Mouse (Mus musculus) gastrocnemius, adult 2 months (tissue): ENCODE data around the gene Psmb9. TPM values are rescaled to one million over a fixed set of nuclear protein-coding genes. Genes with fewer than 3 reads are reported as not detected.
A peak's percentile ranks its signal among the peaks of the same experiment; 100 is the strongest.

Source experiments
- DNase-seq: peaks from one replicate; pipeline ENCODE4 v3.0.0; 2022
- H3K27ac ChIP-seq: fragments of 200-600 bp; 2 replicates; pipeline ENCODE4 v1.8.1; 2022; ENCODE audit warnings: mild to moderate bottlenecking
- H3K4me3 ChIP-seq: fragments of 200-600 bp; 2 replicates; pipeline ENCODE4 v1.8.1; 2022; ENCODE audit warnings: mild to moderate bottlenecking, moderate library complexity
- CTCF ChIP-seq: fragments of 200-600 bp; IDR thresholded peaks from 2 replicates; pipeline ENCODE4 v1.8.1; 2022; ENCODE audit warnings: antibody characterized with exemption, mild to moderate bottlenecking, moderate library complexity
- intact Hi-C: fragments of 180-260 bp; cut with DNase I; formaldehyde crosslinking; loops from one replicate; pipeline ENCODE4 v1.15.1; 2025
- total RNA-seq, 2 experiments: library from RNA; stranded (reverse); gene quantifications; 2 replicates each; pipeline ENCODE4 v1.2.3; 2021

The Psmb9 gene
- total RNA-seq, 2 experiments from 2014 or later: 1.4 to 1.7 TPM

DNA sequence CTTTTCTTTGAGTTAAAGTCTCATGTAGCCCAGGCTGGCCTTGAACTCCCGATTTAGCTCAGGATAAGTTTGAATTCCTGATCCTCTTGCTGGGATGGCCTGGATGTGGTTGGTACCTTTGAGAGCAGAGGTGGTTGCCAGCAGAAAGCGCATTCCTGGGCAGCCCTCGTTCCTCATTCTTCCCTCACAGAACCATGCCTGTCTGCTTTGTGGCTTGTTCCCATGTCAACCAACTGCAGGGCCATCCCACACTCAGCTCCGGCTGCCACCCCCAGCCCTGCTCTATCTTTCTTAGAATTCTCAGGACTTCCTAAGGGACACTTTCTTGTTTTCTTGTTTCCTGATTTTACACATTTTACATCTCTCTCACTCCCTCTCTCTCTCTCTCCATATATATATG is 46.1 kb downstream of the Psmb9 start:
- H3K27ac ChIP-seq: no peak overlapping the region
- H3K4me3 ChIP-seq: no peak overlapping the region
- TF ChIP-seq CTCF: no peak
- intact Hi-C loops: no loop called here
- DNase-seq: no peak

DNA sequence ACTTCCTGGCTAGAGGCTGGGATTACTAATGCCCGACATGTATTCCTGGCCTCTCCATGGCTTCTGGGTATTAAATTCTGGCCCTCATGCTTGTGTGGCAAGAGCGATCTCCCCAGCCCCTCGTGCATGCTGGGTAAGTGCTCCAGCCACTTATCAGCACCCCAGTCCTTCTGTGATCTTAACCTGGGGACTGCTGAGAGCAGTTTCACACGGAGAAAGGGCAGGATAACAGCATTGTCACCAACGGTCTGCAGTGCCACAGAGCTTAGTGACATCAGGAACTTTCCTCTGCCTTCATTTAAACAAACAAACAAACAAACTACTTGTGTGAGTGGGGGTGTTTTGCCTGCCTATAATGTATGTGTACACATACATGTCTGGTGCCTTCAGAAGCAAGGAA is 47.3 kb downstream of the Psmb9 start:
- DNase-seq: no peak
- intact Hi-C loops: no loop called here
- no peak for TF ChIP-seq CTCF
- no peak overlapping the region for H3K4me3 ChIP-seq
- no peak overlapping the region for H3K27ac ChIP-seq

DNA sequence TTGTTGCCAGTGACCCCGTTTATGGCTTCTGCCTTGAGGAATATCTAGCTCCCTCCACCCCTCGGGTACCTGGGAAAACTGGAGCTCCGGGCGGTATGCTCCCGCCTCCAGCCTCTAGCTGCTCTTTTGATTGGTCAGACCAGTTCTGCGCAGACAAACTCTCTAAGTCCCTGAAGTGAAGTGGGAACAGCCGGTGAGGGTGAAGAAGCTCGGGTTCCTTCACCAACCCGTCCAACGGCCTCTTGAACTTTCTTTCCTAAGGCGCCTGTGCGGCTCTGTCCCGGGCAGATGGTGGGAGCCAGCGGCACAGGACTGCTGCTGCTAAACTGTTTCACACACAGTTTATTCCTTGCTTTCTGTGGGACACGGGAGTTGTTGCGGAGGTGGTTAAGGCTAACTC is 48.1 kb downstream of the Psmb9 start:
- intact Hi-C loops: no loop called here
- DNase-seq: peak; percentile 65
- no peak for TF ChIP-seq CTCF
- Histone ChIP-seq H3K4me3 (peak overlapping the region; percentile 61), H3K27ac (peak overlapping the region; percentile 52)

GRCm38 (mm10) chr17:34138655-34139054 is 48.9 kb downstream of the Psmb9 start:
- no peak for DNase-seq
- no peak overlapping the region for H3K4me3 ChIP-seq
- intact Hi-C loops: no loop called here
- TF ChIP-seq CTCF: no peak
- no peak overlapping the region; the same call in 1 of the 2 replicates for H3K27ac ChIP-seq

DNA sequence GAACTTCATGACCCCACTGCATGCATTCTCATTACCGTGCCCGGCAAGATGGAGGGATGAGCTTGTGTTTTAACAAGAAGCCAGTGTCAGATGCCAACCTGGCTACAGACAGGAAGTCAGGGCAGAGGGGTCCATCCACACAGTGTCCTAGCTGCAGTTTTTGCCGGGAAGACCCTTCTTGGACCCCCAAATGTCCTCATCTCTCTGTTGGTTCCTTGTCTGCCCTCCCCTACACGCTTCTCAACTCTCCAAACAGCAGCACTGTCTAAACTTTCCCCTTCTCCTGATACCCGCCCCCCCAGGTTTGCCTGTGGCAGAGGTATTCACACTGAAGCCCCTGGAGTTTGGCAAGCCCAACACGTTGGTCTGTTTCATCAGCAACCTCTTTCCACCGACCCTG is 50.0 kb downstream of the Psmb9 start:
- intact Hi-C loops: no loop called here
- Histone ChIP-seq H3K27ac (no peak overlapping the region), H3K4me3 (no peak overlapping the region)
- DNase-seq: no peak
- no peak for TF ChIP-seq CTCF

DNA sequence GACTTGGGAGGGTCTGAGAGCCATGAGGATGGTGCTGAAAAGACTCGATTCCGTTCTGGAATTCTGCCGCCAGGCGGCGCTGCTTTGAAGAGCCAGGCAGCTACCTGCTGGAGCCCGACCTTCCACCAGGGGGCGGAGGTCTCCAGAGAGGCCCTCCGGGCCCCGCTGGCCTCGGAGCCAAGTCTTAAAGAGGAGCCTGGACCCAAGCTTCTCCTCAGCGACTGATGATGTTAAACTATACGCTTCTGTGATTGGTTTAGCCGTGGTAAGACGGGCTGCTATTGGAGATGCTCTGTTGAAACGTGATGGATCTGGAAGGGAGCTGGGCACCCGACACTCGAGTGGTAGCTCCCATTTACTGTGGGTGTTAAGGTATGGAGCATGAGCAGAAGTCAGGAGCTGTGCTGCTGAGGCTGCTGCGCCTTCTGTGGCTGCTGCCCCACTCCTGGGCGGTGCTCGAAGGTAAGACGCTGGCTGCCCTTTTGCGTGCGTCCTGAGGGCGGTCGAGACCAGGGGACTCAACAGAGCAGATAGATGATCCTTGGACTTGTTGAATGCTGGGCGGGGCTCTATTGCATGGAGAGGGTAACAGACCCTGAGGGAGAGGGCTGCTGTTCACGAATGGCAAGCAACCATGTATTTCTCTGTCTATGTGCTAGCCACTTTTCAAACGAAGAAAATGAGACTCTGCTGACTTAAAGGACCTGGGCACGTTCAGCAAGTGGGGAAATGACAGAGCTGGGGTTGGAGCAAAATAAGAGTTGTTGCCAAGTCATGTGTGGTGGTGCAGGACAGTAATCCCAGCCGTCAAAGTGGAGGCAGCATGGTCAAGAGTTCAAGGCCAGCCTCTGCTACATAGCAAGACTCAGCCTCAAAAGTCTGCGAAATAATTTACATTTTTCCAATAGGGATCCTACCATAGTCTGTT is 52.0 kb downstream of the Psmb9 start:
- H3K27ac ChIP-seq: peak overlapping the region; percentile 44
- peak; percentile 98 for DNase-seq
- peak overlapping the region; percentile 74 for H3K4me3 ChIP-seq
- intact Hi-C loops: loop anchor here (2.0 kb wide), 1 partner anchor 33 kb away; no protein-coding TSS in a partner anchor
- no peak for TF ChIP-seq CTCF

DNA sequence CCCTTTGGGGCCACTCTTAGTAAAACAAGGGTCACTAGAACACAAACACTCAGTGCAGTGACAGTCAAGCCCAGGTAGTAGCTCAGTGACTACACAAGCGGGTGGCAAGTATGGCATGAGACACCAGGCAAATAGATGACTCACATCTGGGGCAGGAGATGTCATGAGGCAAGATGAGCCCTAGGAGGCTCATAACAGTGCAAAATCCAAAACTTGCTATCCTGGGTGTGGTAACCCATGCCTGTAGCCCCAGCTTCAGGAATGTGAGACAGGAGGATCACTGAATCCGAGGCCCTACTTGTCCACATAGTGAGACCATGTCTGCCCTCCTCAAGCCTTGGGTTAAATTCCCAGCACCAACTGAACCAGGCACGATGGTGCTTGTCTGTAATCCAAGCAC is 53.1 kb downstream of the Psmb9 start:
- no peak overlapping the region for H3K4me3 ChIP-seq
- intact Hi-C loops: loop anchor here (2.0 kb wide), 1 partner anchor 34 kb away; no protein-coding TSS in a partner anchor
- no peak for DNase-seq
- no peak for TF ChIP-seq CTCF
- H3K27ac ChIP-seq: no peak overlapping the region

- Histone ChIP-seq H3K27ac (no peak overlapping the region), H3K4me3 (no peak overlapping the region)
- peak; percentile 18; the same call in 1 of the 2 replicates for TF ChIP-seq CTCF
- intact Hi-C loops: loop anchor here (2.0 kb wide), 1 partner anchor 30 kb away; no protein-coding TSS in a partner anchor
- no peak for DNase-seq
Observed at GRCm38 (mm10) chr17:34133289-34133688, 54.3 kb downstream of the Psmb9 start.

Other genes with a start within 250 kb of the Psmb9 start
- 10 to 100 TPM; 51.2 to 67.6 TPM for gene Pfdn6, start 247.4 kb downstream of the Psmb9 start, total RNA-seq
- 1 to 10 TPM; 8.6 to 8.8 TPM for gene Wdr46, start 247.1 kb downstream of the Psmb9 start, total RNA-seq
- 1 to 10 TPM; 1.3 to 1.4 TPM for gene B3galt4, start 236.3 kb downstream of the Psmb9 start, total RNA-seq
- 10 to 100 TPM; 31.7 to 33.4 TPM for gene Vps52, start 232.0 kb downstream of the Psmb9 start, total RNA-seq
- gene Rps18, start 231.8 kb downstream of the Psmb9 start, total RNA-seq: 100 to 1,000 TPM; 364 to 443 TPM
- 10 to 100 TPM; 28.2 to 41.1 TPM for gene H2-K1, start 187.4 kb downstream of the Psmb9 start, total RNA-seq
- 10 to 100 TPM; 11.6 to 12.8 TPM for gene Ring1, start 163.1 kb downstream of the Psmb9 start, total RNA-seq
- gene H2-Ke6, start 159.7 kb downstream of the Psmb9 start, total RNA-seq: 10 to 100 TPM; 69.9 to 82.3 TPM
- 10 to 100 TPM; 44.6 to 49.5 TPM for gene Slc39a7, start 156.1 kb downstream of the Psmb9 start, total RNA-seq
- gene Rxrb, start 156.0 kb downstream of the Psmb9 start, total RNA-seq: 10 to 100 TPM; 40.5 to 41.7 TPM
- 1 to 10 TPM; 3.0 to 9.6 TPM for gene Col11a2, start 148.3 kb downstream of the Psmb9 start, total RNA-seq
- not detected for gene H2-Oa, start 95.4 kb downstream of the Psmb9 start, total RNA-seq
- gene H2-DMa, start 68.2 kb downstream of the Psmb9 start, total RNA-seq: 1 to 10 TPM; 3.0 to 3.1 TPM
- 10 to 100 TPM; 70.3 to 88.9 TPM for gene Brd2, start 65.1 kb downstream of the Psmb9 start, total RNA-seq
- under 1 TPM; 0.46 to 0.47 TPM for gene H2-DMb2, start 44.5 kb downstream of the Psmb9 start, total RNA-seq
- under 1 TPM; 0.38 to 0.61 TPM for gene H2-DMb1, start 34.7 kb downstream of the Psmb9 start, total RNA-seq
- gene Tap1, start 211 bp downstream of the Psmb9 start, total RNA-seq: 1 to 10 TPM in 1 of 2 experiments, under 1 TPM in 1; 0.74 to 1.5 TPM
- gene Psmb8, start 10.0 kb upstream of the Psmb9 start, total RNA-seq: 1 to 10 TPM; 2.2 to 3.4 TPM
- 1 to 10 TPM; 4.9 to 7.5 TPM for gene Tap2, start 15.8 kb upstream of the Psmb9 start, total RNA-seq
- under 1 TPM in 1 of 2 experiments, not detected in 1; 0.11 TPM for gene H2-Ob, start 51.1 kb upstream of the Psmb9 start, total RNA-seq
- 1 to 10 TPM; 3.1 to 4.7 TPM for gene H2-Ab1, start 69.9 kb upstream of the Psmb9 start, total RNA-seq
- 1 to 10 TPM; 5.3 to 6.0 TPM for gene H2-Aa, start 100.1 kb upstream of the Psmb9 start, total RNA-seq
- gene H2-Eb1, start 118.1 kb upstream of the Psmb9 start, total RNA-seq: 1 to 10 TPM; 3.4 to 4.9 TPM
- not detected for gene H2-Eb2, start 137.9 kb upstream of the Psmb9 start, total RNA-seq
- gene Btnl2, start 167.1 kb upstream of the Psmb9 start, total RNA-seq: under 1 TPM; 0.18 to 0.20 TPM
- not detected for gene Btnl1, start 189.4 kb upstream of the Psmb9 start, total RNA-seq
- under 1 TPM in 1 of 2 experiments, not detected in 1; 0.43 TPM for gene BC051142, start 211.1 kb upstream of the Psmb9 start, total RNA-seq